Mouse (Mus musculus) cerebellum, postnatal 4 days (tissue): ENCODE results near the gene Rack1.
"Not testable (repeated sequence)": the region's sequence is repeated elsewhere in the genome, so short reads cannot be mapped to it uniquely, and the experiment has no call there.

ENCODE experiments used
- DNase-seq, 2 experiments: peaks; one replicate each; pipeline ENCODE4 v3.0.0; 2022; ENCODE audit warnings: low spot score in 2 of 2, mixed read lengths in 1 of 2

The Rack1 gene

DNA sequence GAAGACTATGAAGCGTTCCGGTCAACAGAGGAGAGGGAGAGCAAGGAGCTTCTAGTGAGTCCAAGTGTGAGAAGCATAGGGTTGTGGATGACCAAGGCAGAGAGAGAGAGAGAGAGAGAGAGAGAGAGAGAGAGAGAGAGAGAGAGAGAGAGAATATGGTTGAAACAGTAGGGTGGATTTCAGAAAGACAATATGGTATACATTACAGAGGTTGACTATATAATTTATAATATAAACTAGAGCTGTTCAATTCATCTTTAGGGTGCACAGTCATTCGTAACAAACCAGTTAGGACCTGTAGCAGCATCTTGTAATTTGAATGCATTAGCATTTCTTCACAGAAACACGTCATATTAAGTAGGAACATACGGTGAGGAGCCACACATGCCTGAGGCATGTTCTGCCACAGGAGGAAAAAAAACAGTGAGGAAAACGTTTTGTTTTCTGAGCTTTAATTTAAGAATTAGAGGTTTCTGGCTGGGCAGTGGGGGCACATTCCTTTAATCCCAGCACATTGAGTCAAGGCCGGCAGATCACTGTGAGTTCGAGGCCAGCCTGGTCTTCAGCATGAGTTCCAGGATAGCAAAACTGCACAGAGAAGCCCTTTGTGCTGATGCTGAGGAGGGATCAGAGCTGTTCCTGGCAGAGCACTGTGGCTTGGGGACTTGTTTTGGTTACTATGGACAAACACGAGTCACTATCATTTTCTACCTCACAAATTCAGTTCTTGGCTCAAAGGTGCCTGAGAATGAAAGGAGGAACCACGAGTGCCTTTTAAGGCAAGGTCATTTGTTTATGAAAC is 38.9 kb downstream of the Rack1 start:
- no peak for DNase-seq

DNA sequence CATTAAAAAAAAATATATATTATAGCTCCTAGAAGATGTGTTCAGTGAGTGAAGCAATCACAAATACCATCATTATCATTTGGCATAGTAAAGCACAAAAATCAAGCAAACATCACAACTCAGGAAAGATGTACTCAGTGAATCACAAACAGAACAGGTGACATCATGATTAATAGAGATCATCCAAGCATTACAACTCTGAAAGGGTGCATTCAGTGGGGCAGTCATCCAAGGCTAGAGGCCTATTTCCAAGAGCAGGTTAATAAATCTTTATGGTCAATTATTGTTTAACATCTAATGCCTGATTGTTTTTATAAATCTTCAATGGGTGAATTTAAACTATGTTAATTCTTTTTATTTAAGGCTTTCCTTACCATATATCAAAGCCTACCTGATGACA is 40.7 kb downstream of the Rack1 start:
- DNase-seq, result no peak

DNA sequence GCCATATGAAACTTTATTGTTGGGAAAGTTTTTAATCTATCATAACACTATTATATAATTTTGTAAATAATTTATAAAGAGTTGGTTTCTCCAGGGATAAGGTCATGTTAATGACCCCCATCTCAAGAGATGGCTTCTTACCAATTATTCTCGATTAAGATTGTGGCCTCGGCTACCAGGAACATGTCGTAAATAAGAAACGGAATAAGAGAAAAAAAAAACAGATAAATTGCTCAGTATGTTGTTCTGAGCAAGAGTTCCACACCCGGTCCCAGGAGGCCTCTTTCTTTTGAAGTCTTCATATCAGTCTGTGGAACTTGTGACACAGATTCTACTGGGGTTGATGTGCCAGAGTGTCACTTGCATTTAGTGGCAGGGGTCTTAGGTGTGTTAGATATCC is 41.1 kb downstream of the Rack1 start:
- no peak for DNase-seq

DNA sequence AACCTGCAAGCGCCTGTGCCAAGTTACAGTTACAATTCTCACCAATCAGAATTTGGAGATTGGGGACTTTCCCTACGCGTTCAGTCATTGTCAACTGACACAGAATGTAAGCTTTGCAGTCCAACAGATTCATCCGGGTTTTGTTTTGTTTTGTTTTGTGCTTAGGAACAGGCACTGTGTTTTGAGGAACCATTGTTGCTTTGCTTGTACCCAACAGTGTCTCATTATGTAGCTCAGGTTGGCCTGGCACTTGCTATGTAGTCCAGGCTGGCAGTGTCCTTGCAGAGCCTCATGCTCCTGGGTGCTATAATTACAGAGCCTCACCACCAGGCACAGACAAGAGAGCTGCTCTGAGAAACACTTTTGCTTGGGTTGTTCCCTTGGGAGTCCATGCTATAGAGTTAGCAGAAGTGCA is 42.3 kb downstream of the Rack1 start:
- DNase-seq, result no peak

DNA sequence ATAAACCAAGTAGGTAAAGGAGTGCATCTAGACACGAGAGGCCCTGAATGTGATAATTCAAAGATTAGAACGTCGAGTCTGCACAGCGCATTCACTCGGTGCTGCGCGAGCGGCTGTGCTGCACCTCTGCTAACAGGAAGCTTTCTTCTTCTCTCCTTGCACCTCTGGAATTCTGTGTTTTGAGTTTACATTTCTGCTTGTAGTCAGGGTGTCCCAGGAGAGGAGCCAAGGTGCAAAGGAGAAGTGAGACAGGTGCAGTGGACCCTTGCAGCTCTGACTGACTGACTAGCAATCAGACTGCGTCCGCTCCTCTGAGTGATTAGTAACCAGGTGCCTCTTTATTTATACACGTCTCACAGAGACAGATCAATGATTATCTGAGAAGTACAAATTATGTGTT is 43.1 kb downstream of the Rack1 start:
- DNase-seq, result no peak

DNA sequence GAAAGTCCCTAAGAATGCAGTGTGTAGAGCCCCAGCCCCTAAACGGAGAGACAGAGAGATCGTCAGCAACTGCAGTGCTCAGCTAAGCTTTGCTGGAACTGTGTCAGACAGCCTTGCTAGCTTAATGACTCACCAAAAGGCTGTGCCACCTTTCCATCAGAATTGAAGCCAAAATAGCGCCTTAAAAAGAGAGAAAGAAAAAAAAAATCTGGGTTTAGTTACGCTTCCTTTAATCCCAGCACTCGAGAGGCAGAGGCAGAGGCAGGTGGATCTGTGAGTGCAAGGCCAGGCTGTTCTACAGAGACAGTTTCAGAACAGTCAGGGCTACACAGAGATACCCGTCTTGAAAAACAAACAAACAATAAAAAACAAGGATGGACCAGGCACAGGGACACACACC is 44.2 kb downstream of the Rack1 start:
- no peak for DNase-seq

DNA sequence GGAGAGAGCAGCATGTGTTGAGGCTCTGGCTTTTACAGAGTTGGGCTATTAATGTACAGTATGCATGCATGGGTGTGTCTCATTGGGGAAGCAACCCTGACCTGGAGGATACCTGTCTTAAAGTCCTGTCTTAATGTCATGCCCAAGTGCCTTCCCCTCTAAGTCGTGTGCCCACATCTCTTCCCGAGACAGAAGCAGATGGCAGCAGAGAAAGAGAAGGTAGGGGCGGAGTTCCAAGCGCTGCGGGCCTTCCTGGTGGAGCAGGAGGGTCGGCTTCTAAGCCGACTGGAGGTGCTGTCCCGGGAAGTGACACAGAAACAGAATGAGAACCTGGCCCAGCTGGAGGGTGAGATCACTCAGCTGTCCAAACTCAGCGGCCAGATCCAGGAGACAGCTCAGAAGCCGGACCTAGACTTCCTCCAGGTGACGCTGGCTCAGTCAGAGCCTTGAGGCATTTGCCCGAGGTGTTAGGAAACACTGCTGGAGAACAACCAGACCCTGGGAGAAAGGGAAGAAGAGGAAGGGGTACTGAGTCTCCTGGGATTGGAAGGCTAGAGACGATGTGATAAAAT is 45.2 kb downstream of the Rack1 start:
- DNase-seq, result no peak

DNA sequence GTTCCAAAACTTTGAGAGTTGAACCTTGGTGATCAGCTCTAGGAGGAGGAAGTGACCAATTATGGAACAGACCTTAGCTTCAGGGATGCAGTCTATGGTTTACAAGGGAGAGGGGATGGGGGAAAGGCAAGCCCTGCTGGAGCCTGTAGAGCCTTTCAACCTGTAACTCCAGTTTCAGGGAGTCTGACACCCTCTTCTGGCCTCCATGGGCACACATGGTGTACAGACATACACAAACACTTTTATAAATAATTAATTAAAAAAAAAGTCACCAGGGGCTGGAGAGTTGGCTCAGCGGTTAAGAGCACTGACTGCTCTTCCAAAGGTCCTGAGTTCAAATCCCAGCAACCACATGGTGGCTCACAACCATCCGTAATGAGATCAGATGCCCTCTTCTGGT is 46.2 kb downstream of the Rack1 start:
- not testable (repeated sequence) for DNase-seq

DNA sequence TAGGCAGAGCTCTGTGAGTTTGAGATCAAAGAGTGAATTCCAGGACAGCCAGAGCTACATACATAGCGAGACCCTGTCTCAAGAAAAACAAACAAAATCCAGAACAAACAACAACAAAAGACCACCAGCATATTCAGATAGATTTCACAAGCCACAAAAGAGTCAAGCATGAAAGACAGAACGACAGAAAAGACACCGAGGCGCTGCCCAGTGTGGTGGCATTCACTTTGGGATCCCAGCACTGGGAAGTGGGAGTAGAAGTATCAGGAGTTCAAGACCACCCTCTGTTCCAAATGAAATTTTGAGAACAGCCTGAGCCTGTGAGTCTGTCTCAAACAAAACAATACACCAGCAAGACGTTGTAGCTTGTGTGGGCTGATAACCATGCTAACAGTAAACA is 46.7 kb downstream of the Rack1 start:
- no peak for DNase-seq

DNA sequence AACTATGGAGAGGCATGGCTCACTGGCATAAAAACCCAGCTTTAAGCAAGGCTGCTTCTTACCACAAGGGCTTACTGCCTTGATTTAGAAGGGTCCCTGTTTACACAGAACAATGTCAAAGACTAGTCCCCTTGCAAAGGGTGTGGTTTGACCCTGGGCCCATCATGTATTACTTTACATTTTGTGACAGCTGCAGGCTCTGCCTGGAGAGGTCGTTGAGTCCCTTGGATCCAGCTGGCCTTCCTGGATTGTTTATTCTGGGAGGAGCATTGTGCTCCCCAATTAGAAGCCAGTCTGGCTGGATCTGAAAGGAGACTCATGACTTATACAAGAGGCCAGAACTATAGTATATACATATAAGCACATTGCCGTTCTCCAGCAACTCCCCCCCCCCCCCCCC is 50.1 kb downstream of the Rack1 start:
- no peak for DNase-seq

DNA sequence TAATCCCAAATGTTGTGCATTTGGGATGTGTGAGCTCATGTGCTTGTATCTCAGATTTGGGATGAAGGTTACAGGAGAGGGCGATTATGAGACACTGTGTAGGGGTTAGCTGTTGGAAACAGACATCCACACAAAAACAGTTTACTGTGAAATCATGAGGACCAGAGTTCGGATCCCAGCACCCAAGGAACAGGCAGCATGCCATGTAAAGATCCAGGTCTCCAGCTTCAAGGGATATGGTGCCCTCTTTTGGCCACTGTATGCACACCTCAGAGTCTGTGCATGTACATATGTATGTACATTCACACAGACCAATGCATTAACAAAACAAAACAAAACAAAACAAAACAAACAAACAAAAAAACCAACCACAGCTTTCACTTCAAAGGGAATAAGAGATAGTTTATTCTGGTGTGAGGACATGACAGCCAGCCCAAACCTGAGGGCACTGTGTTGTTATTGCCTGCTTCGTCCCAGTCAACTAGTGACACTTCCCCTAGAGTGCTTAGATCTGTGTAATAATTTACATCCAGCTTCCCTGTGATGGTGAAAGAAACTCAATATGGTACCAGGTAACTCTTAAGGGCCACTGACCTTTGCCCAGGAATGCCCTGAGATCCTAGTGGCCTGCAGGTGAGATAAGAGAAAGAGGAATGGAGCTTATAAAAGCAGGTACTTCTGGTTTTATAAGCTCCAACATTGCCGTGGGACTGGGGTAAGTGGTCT is 51.3 kb downstream of the Rack1 start:
- DNase-seq, result no peak

DNA sequence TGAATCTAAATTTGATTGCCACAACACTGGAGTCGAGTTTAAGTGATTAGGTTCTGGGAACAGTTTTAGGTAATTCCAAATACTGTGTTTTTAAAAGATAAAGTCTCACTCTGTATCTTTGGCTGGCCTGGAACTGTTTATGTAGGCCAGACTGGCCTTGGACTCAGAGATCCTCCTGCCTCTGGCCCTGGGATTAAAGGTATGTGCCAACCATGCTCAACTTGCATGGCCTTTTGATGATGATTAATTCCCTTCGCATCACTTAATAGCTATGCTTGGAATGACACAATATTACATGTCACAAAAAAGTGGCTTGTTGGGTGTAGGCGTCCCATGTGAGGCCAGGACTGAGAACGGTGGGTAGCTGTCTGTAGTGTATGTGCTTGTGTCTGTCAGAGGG is 52.1 kb downstream of the Rack1 start:
- no peak for DNase-seq

DNA sequence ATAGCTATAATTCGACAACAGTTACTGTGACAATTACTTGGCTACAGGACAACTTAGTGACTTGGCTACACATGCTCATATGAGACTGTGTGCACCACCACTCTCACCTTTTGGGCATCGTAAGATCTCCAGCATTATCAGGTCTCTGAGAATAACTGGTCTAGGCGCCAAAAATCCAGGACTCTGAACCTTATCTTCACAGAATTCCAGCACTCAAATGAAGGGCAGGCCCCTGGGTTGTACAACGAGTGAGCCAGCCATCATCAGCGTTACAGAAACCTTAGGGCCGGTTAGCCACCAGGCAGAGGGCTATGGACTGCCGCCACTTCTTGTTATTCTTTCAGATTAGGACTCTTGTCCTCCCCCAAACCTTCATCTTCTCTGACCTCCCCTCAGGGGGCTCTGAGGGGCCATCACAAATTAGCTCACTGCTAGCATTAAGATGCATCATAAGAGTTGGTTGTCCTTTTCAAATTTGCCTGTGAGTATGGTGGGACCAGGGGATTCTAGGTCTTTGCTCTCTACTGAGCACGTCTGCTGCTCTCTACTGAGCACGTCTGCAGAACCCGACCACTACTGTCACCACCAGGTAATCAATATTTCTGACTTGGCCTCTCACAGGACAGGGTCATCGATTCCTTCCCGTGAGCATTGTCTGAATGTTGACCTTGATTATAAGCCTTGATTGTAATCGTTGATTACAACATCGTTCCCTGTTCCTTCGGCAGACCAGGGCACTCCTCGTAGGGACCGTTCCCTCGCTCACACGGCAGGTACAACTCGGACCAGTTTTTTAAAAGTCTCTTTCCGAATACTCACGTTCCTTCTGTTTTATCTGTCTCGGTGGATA is 52.7 kb downstream of the Rack1 start:
- DNase-seq, result no peak

DNA sequence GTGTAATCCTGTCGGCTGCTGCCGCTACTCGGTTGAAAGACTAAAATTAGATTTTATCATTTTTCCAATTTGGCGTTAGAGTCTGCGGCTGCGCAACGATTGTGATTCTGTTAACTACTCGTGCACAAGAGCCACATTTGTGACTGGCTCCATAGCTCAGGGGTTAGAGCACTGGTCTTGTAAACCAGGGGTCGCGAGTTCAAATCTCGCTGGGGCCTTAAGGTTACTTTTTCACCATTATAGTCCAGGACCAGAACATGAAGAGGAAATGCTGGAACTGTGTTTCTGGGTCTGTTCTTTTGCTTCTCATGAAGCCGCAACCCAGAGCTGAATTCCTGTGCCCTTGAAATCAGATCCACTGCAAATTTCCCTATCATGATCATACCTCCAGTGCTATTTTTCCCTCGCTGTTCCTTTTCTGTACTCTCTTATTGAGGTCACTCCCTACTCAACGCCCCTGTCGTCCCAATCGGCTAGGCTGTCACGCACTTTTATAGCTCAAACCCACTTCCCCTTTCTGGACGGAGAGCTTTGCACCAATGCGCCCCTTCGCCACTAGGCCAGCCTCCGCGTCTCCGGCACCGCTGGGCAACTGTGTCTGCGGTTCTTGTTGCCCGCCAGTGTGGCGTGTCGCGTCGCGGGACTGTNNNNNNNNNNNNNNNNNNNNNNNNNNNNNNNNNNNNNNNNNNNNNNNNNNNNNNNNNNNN is 53.5 kb downstream of the Rack1 start:
- DNase-seq, result peak; percentile 81 to 88
